Mouse (Mus musculus) myocyte (in vitro differentiated cells): ENCODE measurements around the gene Odf3l1.

ENCODE experiments used
- CEBPB ChIP-seq: IDR thresholded peaks from 2 replicates; pipeline ENCODE4 v1.6.1; 2011; ENCODE audit warnings: mild to moderate bottlenecking, moderate library complexity; ENCODE audit not compliant: poor library complexity, insufficient read depth, severe bottlenecking
- POLR2A ChIP-seq: IDR thresholded peaks from one replicate; pipeline ENCODE4 v1.6.1; 2011; ENCODE audit warnings: low read depth, mild to moderate bottlenecking, control low read depth, moderate library complexity; ENCODE audit not compliant: insufficient read length

GRCm38 (mm10) chr9:56857463-56857862 is 7.0 kb downstream of the Odf3l1 start:
- TF ChIP-seq CEBPB: no peak
- TF ChIP-seq POLR2A: no peak
